Mouse (Mus musculus): Measurements from ENCODE around the gene Rabep1.

- no peak for TF ChIP-seq CTCF (IDR thresholded peaks at IDR 0.05; ENCODE audit: low read depth)
- TF ChIP-seq EP300 (IDR thresholded peaks at IDR 0.05; ENCODE audit: low read depth), result no peak
These were observed 40.2 kb upstream of the Rabep1 start for GRCm38 (mm10) chr11:70804395-70804794.
